Mouse (Mus musculus) small intestine, adult 10 weeks (tissue): ENCODE measurements around the gene Trrap. TPM values are rescaled to one million over a fixed set of nuclear protein-coding genes. Genes with fewer than 3 reads are reported as not detected.

ENCODE experiments used
- polyA plus RNA-seq: library from polyadenylated mRNA; stranded (reverse); fragments of 350-450 nt; fragmentation: Illumina TruSeq; extraction: RNeasy Lipid Tissue Mini Kit (QIAGEN cat#74804); gene quantifications from one replicate; pipeline ENCODE4 v1.2.3, GENCODE M21; 2014; ENCODE audit warnings: low replicate concordance

Gene Trrap
- polyA plus RNA-seq: 3.5 TPM

DNA sequence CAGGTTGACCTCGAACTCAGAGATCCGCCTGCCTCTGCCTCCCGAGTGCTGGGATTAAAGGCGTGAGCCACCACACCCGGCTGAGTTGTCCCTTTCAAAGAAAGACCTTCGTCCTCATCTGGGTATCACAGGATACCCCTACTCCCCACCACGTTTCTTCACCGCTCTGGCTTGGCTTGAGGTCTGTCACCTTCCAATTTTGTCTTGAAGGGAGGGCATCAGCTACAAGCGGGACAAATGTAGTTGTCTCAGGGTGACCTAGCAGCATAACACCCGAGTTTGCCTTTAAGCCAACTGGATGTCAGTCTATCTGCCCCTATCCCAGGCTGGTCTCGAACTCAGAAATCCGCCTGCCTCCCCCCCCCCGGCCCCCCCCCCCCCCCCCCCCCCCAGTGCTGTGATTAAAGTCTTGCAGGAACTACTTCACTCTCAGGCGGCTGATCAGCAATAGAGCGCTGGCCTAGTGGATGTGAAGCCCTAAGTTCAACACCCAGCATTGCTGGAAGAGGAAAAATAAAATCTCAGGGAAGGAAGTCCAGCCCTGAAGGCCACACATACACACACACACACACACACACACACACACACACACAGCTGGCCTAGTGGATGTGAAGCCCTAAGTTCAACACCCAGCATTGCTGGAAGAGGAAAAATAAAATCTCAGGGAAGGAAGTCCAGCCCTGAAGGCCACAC is at the start of gene Trrap:
TSS of gene Trrap (plus strand) at position 627 of the 693 bp plus-strand sequence.

DNA sequence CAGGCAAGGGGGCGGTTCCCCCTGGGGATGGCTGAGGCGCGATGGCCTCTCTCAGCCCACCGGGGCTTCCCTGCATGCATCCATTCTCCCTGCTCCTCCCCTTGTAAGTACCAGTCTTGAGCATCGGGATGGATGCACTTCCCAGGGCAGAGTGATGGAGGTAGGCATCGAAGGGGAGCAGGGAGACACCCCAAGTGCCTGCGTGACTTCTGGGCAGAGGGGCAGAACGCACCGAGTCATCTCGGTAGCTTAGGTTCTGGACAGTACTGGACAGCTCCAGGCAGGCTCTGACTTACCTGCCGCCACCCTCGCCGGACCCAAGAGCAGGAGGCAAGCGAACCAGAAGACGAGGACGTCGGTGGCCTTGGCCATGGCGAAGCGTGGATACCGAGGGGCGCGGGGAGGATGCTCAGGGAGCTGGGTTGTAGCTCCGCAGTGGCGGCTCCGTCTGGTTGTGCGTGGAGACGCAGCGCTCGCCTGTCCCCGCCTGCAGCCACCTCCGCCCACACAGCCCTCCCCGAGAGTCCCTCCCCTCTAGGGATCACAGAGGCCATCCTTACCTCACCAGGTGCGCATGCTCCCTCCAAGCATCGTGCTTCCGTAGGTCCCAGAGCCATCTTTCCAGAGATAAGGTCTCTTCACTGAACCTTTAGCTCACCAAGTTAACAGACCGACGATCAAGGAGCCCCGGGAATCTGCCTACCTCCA is 6.2 kb upstream of the Trrap start, which contains the start of gene Tmem130:
TSS of gene Tmem130 (minus strand) at position 658 of the 708 bp plus-strand sequence.

Other genes with a start within 250 kb of the Trrap start
- 0.26 TPM for gene Nptx2, start 221.8 kb upstream of the Trrap start, polyA plus RNA-seq
- 0.30 TPM for gene Tmem130, start 5.9 kb upstream of the Trrap start, polyA plus RNA-seq
- 5.8 TPM for gene Smurf1, start 198.1 kb downstream of the Trrap start, polyA plus RNA-seq